Mouse (Mus musculus): ENCODE results near the gene Cep85l. TPM values are rescaled to one million over a fixed set of nuclear protein-coding genes. Genes with fewer than 3 reads are reported as not detected.

The Cep85l gene
- polyA plus RNA-seq, 1 experiment from 2014 or later: 1.1 TPM

DNA sequence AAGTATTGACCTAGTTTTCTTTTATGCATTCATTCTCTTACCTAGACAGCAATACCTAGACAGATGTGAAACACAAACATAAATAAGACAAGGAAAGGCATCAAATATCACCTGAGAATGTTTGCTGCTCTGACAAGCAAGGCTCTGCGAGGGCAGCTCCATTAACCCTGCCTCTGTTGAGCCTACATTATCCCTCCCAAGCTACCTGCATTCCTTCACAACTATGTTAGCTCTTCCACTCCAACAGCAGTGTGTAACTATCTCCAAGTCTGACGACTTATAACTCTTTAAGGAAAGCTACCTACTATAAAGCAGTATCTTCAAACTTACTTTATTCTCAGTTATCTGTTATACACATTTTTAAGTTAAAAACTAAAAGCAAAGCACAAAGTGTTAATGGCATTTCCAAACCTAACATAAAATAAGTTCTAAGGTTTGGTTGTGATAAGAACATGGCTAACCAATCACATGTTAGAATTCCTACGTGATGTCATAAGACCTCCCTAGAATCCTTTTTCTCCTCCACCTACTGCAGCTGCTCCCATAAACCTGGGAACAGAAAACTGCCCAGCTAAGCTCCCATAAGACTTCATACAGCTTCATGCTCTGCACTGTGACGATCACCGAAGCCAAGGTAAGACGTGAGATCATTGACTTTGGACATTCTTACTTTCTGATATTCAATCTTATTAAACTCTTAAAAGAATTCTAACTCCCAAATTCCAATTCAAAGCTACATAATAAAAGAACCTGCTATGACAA is 42.4 kb downstream of the Cep85l start, which contains the start of gene Pln:
Gene Pln, plus strand, starts transcription at position 506 of the 762 bp plus-strand sequence.
- Histone ChIP-seq H3K4me3 (replicated peaks) (no peak within 1 kb of the TSS), H3K4me2 (no peak within 1 kb of the TSS), H3K9me3 (replicated peaks) (no peaks in the 10 kb centered on the region), H3K36me3 (no peaks in the 10 kb centered on the region), H3K27ac (no peak within 1 kb of the TSS; the same call in 1 of the 2 replicates), H3K9ac (no peak within 1 kb of the TSS), H3K4me1 (replicated peaks) (peaks cover 38% of the 10 kb centered on the region), H3K27me3 (no peaks in the 10 kb centered on the region)
- ATAC-seq (ENCODE audit: low read depth) (no peak), DNase-seq (no peak)
- 71% methylated on average over 6 of the region's 6 CpGs for WGBS (ENCODE audit: insufficient replicate concordance)

DNA sequence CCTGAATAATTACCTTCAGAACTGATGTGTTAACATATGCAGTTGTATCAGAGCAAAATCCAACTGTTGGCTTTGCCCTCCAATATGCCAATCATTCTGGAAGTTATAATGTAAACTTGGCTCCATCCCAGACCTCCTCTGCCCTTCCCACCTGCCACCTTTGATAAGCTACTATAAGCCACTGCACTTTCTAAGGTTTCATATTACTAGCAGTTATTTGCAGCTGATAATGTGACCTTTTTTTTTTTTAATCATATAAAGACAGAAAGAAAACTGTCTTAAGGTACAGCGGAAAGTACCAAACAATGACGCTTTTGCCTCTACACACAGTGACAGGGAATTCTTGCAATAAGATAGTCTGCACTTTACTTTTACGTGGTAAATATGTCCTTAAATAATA is 43.8 kb downstream of the Cep85l start:
- Histone ChIP-seq H3K27ac (no peak overlapping the region), H3K4me3 (replicated peaks) (no peak overlapping the region), H3K4me2 (peak overlapping the region; percentile 17; the same call in 1 of the 2 replicates), H3K27me3 (no peaks in the 10 kb centered on the region), H3K9me3 (replicated peaks) (no peaks in the 10 kb centered on the region), H3K36me3 (no peaks in the 10 kb centered on the region), H3K9ac (no peak overlapping the region), H3K4me1 (replicated peaks) (peaks cover 38% of the 10 kb centered on the region)
- peak; percentile 73 for ATAC-seq (ENCODE audit: low read depth)
- DNase-seq: no peak
- 42% methylated on average over 3 of the region's 3 CpGs for WGBS (ENCODE audit: insufficient replicate concordance)

DNA sequence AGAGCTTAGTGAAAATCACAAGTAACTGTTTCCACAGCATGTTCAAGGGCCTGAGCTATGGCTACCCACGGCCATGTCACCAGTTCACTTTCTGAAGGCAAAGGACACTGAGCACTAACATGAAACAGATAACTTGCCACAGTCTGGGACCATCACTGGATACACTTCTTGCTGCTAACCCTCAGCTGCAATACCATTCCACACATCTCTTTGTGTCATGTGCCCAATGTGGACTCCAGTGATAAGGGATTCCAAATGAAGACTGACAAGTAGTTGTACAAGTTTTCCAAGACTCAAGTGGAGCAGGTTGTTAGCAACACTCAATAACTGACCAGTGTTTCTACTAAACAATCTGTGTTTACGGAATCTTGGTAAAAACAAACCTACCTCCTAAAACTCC is 44.5 kb downstream of the Cep85l start:
- no peaks in the 10 kb centered on the region for H3K9me3 ChIP-seq (replicated peaks)
- H3K36me3 ChIP-seq: no peaks in the 10 kb centered on the region
- DNase-seq: peak; percentile 36
- WGBS (ENCODE audit: insufficient replicate concordance): 56% methylated on average over 2 of the region's 2 CpGs
- H3K27ac ChIP-seq: peak overlapping the region; percentile 30
- peak; percentile 84 for ATAC-seq (ENCODE audit: low read depth)
- no peak overlapping the region for H3K4me3 ChIP-seq (replicated peaks)
- H3K4me1 ChIP-seq (replicated peaks): peaks cover 38% of the 10 kb centered on the region
- H3K9ac ChIP-seq: no peak overlapping the region
- no peaks in the 10 kb centered on the region for H3K27me3 ChIP-seq
- H3K4me2 ChIP-seq: 0 out of 2 replicates have a peak overlapping the region, but pooled peaks have one; percentile 12

DNA sequence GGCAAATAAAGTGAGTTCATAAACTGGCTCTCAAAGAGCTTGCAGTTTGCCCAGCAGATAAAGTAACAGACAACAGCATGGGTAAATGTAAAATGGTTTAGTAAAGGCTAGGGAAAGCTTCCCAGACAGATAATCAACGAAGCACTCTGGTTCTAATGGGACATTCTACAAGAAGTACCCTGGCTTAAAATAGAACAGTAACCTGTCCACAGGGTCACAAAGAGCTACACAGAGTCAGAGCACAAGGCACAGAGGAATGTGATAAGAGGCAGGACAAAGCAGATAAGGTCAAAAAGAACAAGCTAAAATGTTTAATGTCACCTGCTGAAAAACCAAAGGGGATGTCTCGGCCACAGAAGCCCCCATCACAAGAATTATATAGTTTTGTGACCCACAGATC is 47.0 kb downstream of the Cep85l start:
- Histone ChIP-seq H3K4me2 (no peak overlapping the region), H3K27ac (no peak overlapping the region), H3K36me3 (no peaks in the 10 kb centered on the region), H3K4me1 (replicated peaks) (peaks cover 38% of the 10 kb centered on the region), H3K9me3 (replicated peaks) (no peaks in the 10 kb centered on the region), H3K27me3 (no peaks in the 10 kb centered on the region), H3K4me3 (replicated peaks) (no peak overlapping the region), H3K9ac (no peak overlapping the region)
- WGBS (ENCODE audit: insufficient replicate concordance): 25% methylated on average over 2 of the region's 2 CpGs
- no peak for DNase-seq
- ATAC-seq (ENCODE audit: low read depth): no peak

DNA sequence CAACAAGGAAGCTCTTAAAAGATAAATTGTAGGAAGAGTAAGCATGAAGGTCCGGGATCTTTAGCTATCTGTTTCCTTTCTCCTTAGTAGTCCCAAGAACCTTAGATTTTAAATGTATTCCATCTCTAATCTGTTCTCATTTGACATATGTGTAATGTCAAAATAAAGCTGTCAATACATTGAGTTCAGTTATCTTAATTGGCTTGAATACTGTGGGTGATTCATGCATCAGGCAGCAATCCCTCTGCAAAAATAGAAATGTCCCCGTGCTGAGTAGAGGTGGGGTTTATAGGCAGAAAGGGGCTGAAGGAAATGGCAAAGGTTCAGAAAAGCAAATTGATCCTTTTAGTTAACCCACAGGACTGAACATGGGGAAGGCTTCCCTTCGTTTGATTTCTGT is 50.5 kb downstream of the Cep85l start:
- H3K27ac ChIP-seq: no peak overlapping the region
- no peak for DNase-seq
- 69% methylated on average over 3 of the region's 3 CpGs for WGBS (ENCODE audit: insufficient replicate concordance)

DNA sequence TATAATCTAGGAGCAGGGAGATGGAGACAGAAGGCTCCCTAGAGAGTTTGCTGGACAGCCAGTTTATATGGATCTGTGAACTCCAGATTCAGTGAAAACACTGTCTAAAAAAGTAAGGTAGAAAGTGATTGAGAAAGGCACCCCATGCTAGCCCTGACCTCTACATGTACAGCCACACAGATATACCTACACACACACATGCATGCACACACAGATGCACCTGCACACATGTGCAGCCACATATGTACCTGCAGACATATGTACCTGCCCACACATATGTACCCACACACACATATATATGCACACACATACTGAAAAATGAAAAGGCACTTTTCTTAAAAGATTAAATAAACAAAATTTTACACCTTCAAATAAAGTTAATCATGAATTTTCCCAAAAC is 53.4 kb downstream of the Cep85l start:
- no peaks in the 10 kb centered on the region for H3K27me3 ChIP-seq
- no peaks in the 10 kb centered on the region for H3K36me3 ChIP-seq
- no peak overlapping the region for H3K27ac ChIP-seq
- no peak overlapping the region for H3K4me3 ChIP-seq (replicated peaks)
- no peak overlapping the region for H3K4me2 ChIP-seq
- H3K9ac ChIP-seq: no peak overlapping the region
- no peak for ATAC-seq (ENCODE audit: low read depth)
- H3K4me1 ChIP-seq (replicated peaks): peaks cover 9% of the 10 kb centered on the region
- no peak for DNase-seq
- H3K9me3 ChIP-seq (replicated peaks): no peaks in the 10 kb centered on the region

More for the DNA sequence above, 50.5 kb downstream of the Cep85l start:
- Histone ChIP-seq H3K9me3 (replicated peaks) (no peaks in the 10 kb centered on the region), H3K4me2 (no peak overlapping the region), H3K36me3 (no peaks in the 10 kb centered on the region), H3K4me1 (replicated peaks) (peaks cover 24% of the 10 kb centered on the region), H3K9ac (no peak overlapping the region), H3K27me3 (no peaks in the 10 kb centered on the region), H3K4me3 (replicated peaks) (no peak overlapping the region)
- ATAC-seq (ENCODE audit: low read depth): no peak

DNA sequence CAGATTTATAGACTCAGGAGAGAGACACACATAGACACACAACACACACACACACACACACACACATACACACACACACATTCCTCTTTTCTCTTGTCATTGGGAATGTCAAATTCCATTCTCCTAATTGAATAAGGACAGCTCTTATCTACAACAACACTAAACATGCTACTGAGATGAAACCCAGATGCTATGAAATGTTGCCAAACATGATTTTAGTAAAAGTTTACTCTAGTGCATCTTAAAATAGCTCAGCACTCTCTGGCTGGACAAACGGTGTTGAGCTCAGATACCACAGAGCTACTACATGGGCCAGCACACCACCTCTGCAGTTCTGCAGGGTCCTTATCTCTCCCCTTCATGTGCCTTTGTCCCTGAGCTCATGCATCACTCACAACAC is 55.1 kb downstream of the Cep85l start:
- H3K27ac ChIP-seq: no peak overlapping the region
- DNase-seq (no peak), ATAC-seq (ENCODE audit: low read depth) (peak; percentile 85)
- H3K4me2 ChIP-seq: no peak overlapping the region
- WGBS (ENCODE audit: insufficient replicate concordance): 5% methylated on average over 1 of the region's 1 CpGs
- no peaks in the 10 kb centered on the region for H3K27me3 ChIP-seq
- no peak overlapping the region for H3K4me3 ChIP-seq (replicated peaks)
- H3K4me1 ChIP-seq (replicated peaks): peaks cover 9% of the 10 kb centered on the region
- no peaks in the 10 kb centered on the region for H3K36me3 ChIP-seq
- H3K9me3 ChIP-seq (replicated peaks): no peaks in the 10 kb centered on the region
- no peak overlapping the region for H3K9ac ChIP-seq

DNA sequence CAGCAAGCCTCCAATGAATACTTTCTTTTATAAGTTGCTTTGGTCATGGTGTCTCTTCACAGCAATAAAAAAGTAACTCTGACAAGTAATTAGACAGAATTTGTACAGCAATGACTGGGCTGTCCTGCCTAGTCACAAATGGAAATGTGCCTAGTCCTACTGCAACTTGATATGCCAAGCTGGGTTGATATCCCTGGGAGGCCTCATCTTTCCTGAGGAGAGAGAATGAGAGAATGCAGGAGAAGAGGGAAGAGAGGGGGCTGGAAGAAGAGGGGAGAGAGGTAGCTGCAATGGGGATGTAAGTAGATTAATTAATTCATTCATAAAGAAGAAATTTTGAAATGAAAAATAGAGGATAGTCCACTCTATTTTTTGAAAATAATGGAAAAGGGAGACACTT is 56.4 kb downstream of the Cep85l start:
- DNase-seq (no peak), ATAC-seq (ENCODE audit: low read depth) (no peak)
- Histone ChIP-seq H3K27ac (no peak overlapping the region), H3K9me3 (replicated peaks) (no peaks in the 10 kb centered on the region), H3K36me3 (no peaks in the 10 kb centered on the region), H3K4me3 (replicated peaks) (no peak overlapping the region), H3K4me1 (replicated peaks) (peaks cover 9% of the 10 kb centered on the region), H3K4me2 (no peak overlapping the region), H3K27me3 (no peaks in the 10 kb centered on the region), H3K9ac (no peak overlapping the region)

DNA sequence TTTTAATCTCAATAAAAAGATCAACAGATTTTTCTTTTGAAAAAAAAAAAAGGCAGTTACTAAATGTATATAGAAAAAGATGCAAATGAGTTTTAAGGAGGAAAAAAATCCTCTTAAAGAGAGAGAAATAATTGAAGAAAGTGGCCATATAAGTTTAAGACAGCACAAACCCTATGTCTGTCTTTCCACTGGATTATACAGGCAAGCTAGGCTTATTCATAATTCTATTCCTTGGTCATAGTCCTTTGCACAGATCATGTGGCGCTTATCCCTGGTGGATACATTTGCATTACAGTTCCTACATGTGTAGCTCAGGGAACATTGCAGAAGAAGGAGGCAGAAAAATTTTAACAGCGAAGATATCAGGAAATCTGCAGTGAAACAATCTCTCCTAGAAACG is 73.1 kb downstream of the Cep85l start:
- Histone ChIP-seq H3K27ac (no peak overlapping the region), H3K27me3 (no peaks in the 10 kb centered on the region), H3K9me3 (replicated peaks) (no peaks in the 10 kb centered on the region), H3K36me3 (no peaks in the 10 kb centered on the region), H3K4me3 (replicated peaks) (no peak overlapping the region), H3K4me1 (replicated peaks) (no peaks in the 10 kb centered on the region), H3K4me2 (no peak overlapping the region), H3K9ac (no peak overlapping the region)
- no peak for ATAC-seq (ENCODE audit: low read depth)
- no peak for DNase-seq
- WGBS (ENCODE audit: insufficient replicate concordance): 79% methylated on average over 3 of the region's 3 CpGs

DNA sequence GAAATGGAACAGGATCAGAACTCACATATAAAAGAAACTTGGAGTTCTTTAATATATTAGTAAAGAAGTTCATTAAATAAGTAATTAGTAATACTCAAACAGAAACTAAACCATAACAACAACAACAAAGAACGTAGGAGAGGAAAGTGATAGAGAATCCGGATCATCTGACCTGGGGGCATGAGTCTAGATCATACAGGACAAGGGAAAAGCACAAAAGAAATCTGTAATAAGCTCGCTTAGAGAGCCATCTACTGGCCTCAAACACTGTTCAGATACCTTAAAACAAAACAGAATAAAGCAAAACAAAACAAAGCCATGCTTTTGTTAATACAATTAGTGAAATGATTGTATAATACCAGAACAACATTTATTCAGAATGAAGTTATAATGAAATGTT is 73.9 kb downstream of the Cep85l start:
- no peak overlapping the region for H3K9ac ChIP-seq
- no peaks in the 10 kb centered on the region for H3K27me3 ChIP-seq
- no peaks in the 10 kb centered on the region for H3K4me1 ChIP-seq (replicated peaks)
- H3K36me3 ChIP-seq: no peaks in the 10 kb centered on the region
- WGBS (ENCODE audit: insufficient replicate concordance): 44% methylated on average over 3 of the region's 3 CpGs
- no peak overlapping the region for H3K4me3 ChIP-seq (replicated peaks)
- H3K9me3 ChIP-seq (replicated peaks): no peaks in the 10 kb centered on the region
- H3K27ac ChIP-seq: no peak overlapping the region
- DNase-seq: no peak
- ATAC-seq (ENCODE audit: low read depth): no peak
- no peak overlapping the region for H3K4me2 ChIP-seq

DNA sequence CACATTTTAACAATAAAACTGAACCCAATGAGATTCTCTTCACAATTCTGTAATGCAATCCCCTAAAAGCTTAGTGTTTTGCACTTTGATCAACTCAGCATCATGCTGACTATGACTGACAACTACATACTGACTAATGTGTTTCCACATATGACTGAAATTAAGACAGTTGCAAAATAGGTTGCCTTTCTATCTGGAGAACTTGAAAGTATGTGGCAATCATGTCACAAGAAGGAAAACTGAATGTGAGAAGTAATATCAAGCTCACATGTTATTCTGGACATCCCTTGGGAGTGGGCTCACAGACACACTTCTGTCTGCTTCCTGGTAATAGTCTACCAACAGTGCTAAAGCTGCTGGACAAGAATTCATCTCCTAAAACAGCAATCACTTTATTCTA is 94.6 kb downstream of the Cep85l start:
- no peak for DNase-seq

DNA sequence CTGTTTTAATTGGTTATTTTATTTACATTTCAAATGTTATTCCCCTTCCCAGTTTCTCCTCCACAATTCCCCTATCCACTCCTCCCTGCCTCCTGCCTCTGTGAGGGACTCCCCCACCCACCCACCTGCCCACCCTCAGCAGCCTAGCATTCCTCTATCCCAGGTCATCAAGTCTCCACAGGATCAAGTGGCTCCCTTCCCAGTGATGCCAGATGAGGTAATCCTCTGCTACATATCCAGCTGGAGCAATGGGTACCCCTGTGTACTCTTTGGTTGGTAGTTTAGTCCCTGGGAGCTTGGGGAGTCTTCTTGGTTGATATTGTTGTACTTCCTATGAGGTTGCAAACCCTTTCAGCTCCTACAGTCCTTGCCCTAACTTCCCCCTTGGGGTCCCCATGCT is 107.5 kb downstream of the Cep85l start:
- no peak for ATAC-seq (ENCODE audit: low read depth)
- Histone ChIP-seq H3K36me3 (no peaks in the 10 kb centered on the region), H3K27ac (no peak overlapping the region), H3K9ac (no peak overlapping the region), H3K4me3 (replicated peaks) (no peak overlapping the region), H3K4me1 (replicated peaks) (no peaks in the 10 kb centered on the region), H3K27me3 (no peaks in the 10 kb centered on the region), H3K9me3 (replicated peaks) (no peaks in the 10 kb centered on the region), H3K4me2 (no peak overlapping the region)
- DNase-seq: no peak

More for the DNA sequence above, 94.6 kb downstream of the Cep85l start:
- Histone ChIP-seq H3K27ac (no peak overlapping the region), H3K9me3 (replicated peaks) (no peaks in the 10 kb centered on the region), H3K36me3 (0 out of 2 replicates have a peak, but pooled peaks cover 6% of the 10 kb centered on the region), H3K9ac (no peak overlapping the region), H3K4me1 (replicated peaks) (no peaks in the 10 kb centered on the region), H3K4me2 (no peak overlapping the region), H3K4me3 (replicated peaks) (no peak overlapping the region), H3K27me3 (no peaks in the 10 kb centered on the region)
- no peak for ATAC-seq (ENCODE audit: low read depth)
